Mouse (Mus musculus): Measurements from ENCODE around the gene Gm3045.

Gene Gm3045

GRCm38 (mm10) chr13:56438211-56439075 lies 12.0 kb downstream of the Gm3045 start, which contains the start of gene Slc25a48:
TSS of gene Slc25a48 (plus strand) at chr13:56438355.
- DNase-seq: peak; percentile 80

GRCm38 (mm10) chr13:56443411-56443810 lies 17.0 kb downstream of the Gm3045 start:
- no peak for DNase-seq

GRCm38 (mm10) chr13:56444112-56444511 lies 17.7 kb downstream of the Gm3045 start:
- DNase-seq: no peak

GRCm38 (mm10) chr13:56444996-56445395 lies 18.6 kb downstream of the Gm3045 start:
- no peak for DNase-seq

GRCm38 (mm10) chr13:56449239-56450030 lies 23.0 kb downstream of the Gm3045 start:
- DNase-seq: peak; percentile 48

GRCm38 (mm10) chr13:56450035-56450434 lies 23.6 kb downstream of the Gm3045 start:
- no peak for DNase-seq

- DNase-seq: no peak
Observed at GRCm38 (mm10) chr13:56458001-56458400, 31.6 kb downstream of the Gm3045 start.

- DNase-seq: peak; percentile 61
Observed at GRCm38 (mm10) chr13:56461460-56461859, 35.1 kb downstream of the Gm3045 start.

- no peak for DNase-seq
Observed at GRCm38 (mm10) chr13:56462791-56463190, 36.4 kb downstream of the Gm3045 start.

GRCm38 (mm10) chr13:56463261-56463660 lies 36.9 kb downstream of the Gm3045 start:
- DNase-seq: peak; percentile 48

- DNase-seq: no peak
Observed at GRCm38 (mm10) chr13:56463750-56464149, 37.4 kb downstream of the Gm3045 start.

GRCm38 (mm10) chr13:56467786-56468185 lies 41.4 kb downstream of the Gm3045 start:
- no peak for DNase-seq

GRCm38 (mm10) chr13:56468536-56468935 lies 42.1 kb downstream of the Gm3045 start:
- no peak for DNase-seq

GRCm38 (mm10) chr13:56471211-56471610 lies 44.8 kb downstream of the Gm3045 start:
- no peak for DNase-seq

GRCm38 (mm10) chr13:56471951-56472350 lies 45.6 kb downstream of the Gm3045 start:
- DNase-seq: peak; percentile 57

GRCm38 (mm10) chr13:56472661-56473060 lies 46.3 kb downstream of the Gm3045 start:
- DNase-seq: no peak

GRCm38 (mm10) chr13:56475363-56475762 lies 49.0 kb downstream of the Gm3045 start:
- peak; percentile 45 for DNase-seq

- DNase-seq: no peak
Observed at GRCm38 (mm10) chr13:56476790-56477189, 50.4 kb downstream of the Gm3045 start.

- DNase-seq: peak; percentile 46
Observed at GRCm38 (mm10) chr13:56477271-56477670, 50.9 kb downstream of the Gm3045 start.

GRCm38 (mm10) chr13:56478027-56478426 lies 51.6 kb downstream of the Gm3045 start:
- no peak for DNase-seq

GRCm38 (mm10) chr13:56482146-56482545 lies 55.8 kb downstream of the Gm3045 start, which contains the start of gene Il9:
TSS of gene Il9 (minus strand) at chr13:56482246.
- no peak for DNase-seq
